Mouse (Mus musculus) testis, adult 10 weeks (tissue): Measurements from ENCODE around the gene Bbs1. TPM values are rescaled to one million over a fixed set of nuclear protein-coding genes. Genes with fewer than 3 reads are reported as not detected.

Source experiments
- polyA plus RNA-seq: library from polyadenylated mRNA; stranded (reverse); fragments of 350-450 nt; fragmentation: Illumina TruSeq; extraction: RNeasy Lipid Tissue Mini Kit (QIAGEN cat#74804); gene quantifications from one replicate; pipeline ENCODE4 v1.2.3, GENCODE M21; 2014; ENCODE audit warnings: low read depth, low replicate concordance

The Bbs1 gene
- polyA plus RNA-seq = 10.4 TPM

GRCm38 (mm10) chr19:4905979-4906794 lies at the start of gene Bbs1:
Gene Bbs1 (minus strand): TSS chr19:4906628.

DNA sequence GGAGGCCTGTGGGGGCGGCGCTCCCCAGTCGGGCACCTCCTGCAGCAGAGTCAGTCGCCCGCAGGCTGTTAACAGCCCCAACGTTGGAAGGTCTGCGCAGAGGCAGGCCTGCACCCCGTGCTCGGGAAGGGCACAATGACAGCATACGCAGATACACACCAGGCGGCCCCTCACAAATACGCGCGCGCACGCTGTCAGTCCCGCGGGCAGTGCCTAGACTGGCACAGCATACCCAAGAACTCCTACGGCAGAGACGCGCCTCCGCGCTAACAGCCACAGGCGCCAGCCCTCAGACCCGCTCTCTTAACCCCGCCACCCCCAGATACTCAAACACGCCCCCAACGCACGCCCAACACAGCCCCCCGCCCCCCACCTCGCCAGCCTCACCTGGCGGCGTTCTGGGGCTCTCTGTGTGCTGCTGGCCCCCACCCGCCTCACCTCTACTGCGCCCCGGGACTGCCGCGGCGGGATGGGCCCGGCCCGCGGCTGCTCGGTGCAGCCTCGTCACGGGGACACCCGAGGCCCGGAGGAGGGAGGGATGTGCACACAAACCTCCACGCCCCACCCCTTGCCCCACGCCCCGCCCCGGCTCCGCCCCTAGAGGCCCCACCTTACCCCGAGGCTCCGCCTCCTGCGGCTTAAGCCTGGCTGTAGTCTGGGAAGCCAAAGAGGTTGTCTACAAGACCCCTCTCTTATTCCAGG lies 36.3 kb upstream of the Bbs1 start, which contains the start of gene Peli3:
Peli3 (minus strand) TSS at position 577 of the 702 bp plus-strand sequence.

DNA sequence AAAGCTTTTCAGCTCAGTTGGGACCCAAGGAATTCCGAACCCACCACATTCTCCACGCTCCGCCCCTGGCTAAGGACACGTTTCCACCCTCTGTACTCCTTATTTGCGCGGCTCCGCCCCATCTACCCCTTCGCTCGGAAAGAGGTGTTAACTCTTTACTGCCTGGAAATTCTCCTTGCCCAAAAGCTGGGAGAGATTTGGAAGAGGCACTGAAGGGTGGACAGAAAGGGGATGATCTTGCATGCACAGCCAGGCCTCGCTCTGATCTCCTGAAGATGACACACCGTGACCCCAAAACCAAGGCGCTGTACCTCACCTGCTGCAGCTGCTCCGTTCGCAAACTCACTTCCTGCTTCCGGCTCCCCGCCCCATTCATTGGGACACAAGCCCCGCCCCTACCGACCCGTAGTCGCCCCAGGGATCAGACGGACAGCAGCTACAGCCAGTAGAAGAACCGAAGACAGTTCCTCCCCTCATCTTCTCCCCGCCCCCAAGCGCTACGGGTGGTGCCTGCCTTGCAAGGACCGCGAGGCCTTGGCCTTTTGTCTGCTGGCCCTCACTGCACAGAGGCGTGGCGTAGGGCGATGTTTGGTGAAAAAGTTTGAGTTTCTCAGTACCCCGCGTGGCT lies 21.6 kb upstream of the Bbs1 start, which contains the start of gene Dpp3:
Dpp3 (minus strand) TSS at position 384 of the 628 bp plus-strand sequence.

GRCm38 (mm10) chr19:4878405-4879323 lies 27.8 kb downstream of the Bbs1 start, which contains the start of gene Zdhhc24:
Gene Zdhhc24 (plus strand): TSS chr19:4878668.

DNA sequence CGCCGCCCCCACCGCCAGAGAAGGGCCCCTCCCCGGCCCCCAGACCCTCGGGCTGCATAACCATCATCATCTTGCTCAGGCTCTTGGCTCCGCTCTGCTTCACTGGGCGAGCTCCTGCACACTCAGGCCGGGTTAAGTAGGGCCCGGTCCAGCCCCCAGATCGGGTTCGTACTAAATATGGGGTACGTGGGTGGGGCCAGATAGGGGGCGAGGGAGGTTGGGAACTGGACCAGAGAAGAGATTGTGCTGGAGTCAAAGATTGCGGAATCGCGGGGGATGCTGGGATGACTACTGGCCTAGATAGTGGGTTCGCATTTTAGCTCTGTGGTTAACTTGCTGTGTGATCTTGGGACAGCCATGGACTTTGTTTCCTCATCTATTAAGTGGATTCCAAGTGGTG lies 28.6 kb downstream of the Bbs1 start, which contains the start of gene Actn3:
Actn3 (minus strand) TSS at position 125 of the 400 bp plus-strand sequence.

DNA sequence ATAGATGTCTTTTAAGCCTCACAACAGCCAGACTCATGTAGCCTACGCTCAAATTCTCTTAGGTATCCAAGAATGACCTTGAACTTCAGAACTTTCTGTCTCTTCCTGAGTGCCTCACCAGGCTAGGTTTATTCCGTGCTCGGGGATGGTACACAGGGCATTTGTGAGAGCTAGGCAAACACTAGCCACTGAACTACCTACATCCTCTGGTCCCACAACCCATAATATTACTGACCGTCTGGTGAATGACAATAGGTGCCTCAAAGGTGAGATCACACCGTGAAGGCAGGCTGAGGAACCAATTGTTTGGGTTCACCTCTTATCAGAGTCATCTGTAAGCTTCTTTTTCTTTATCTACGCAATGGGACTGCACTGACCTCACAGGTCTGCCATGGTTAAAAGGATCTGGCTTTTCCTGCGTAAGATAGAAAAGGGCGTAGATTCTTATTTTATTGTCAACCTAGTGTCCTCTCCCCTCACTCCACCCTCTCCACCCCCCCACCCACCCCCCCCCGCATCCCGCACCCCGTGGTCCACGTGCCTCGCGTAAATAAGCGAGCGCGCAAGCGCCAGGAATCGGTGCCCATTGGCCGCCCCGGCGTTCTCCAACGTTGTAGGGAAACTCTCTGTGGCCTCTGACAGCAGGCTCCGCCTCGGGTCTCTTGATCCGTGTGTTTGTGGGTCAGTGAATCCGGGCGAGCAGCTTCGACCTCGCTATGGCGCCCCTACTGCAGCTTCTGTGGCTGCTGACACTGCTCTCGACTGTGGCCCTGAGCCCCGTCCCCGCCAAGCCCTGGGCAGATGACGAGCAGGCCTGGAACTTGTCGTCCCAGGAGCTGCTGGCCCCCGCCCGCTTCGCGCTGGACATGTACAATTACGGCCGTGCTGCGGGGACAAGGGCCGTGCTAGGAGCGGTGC lies 51.6 kb downstream of the Bbs1 start, which contains the start of gene Ctsf:
Ctsf (plus strand) TSS at position 579 of the 918 bp plus-strand sequence.

GRCm38 (mm10) chr19:4839149-4839548 lies 67.3 kb downstream of the Bbs1 start, which contains the start of the genes Ccs and Ccdc87:
Gene Ccs (minus strand): TSS chr19:4839332.
Gene Ccdc87 (plus strand): TSS chr19:4839366.

Other genes starting within 250 kb of the Bbs1 start
- 1.9 TPM for gene Gm960, start 208.0 kb downstream of the Bbs1 start, polyA plus RNA-seq
- gene Sptbn2, start 195.5 kb downstream of the Bbs1 start, polyA plus RNA-seq = 0.13 TPM
- 73.0 TPM for gene Rbm4b, start 150.1 kb downstream of the Bbs1 start, polyA plus RNA-seq
- gene Rbm4, start 112.7 kb downstream of the Bbs1 start, polyA plus RNA-seq = 11.1 TPM
- gene Gm21992, start 95.0 kb downstream of the Bbs1 start, polyA plus RNA-seq = 4.2 TPM
- gene Rbm14, start 95.0 kb downstream of the Bbs1 start, polyA plus RNA-seq = 7.7 TPM
- gene Ccs, start 67.3 kb downstream of the Bbs1 start, polyA plus RNA-seq = 1.5 TPM
- 31.7 TPM for gene Ccdc87, start 67.3 kb downstream of the Bbs1 start, polyA plus RNA-seq
- gene Ctsf, start 51.5 kb downstream of the Bbs1 start, polyA plus RNA-seq = 10.1 TPM
- gene Actn3, start 28.7 kb downstream of the Bbs1 start, polyA plus RNA-seq = 0.50 TPM
- 6.2 TPM for gene Zdhhc24, start 28.0 kb downstream of the Bbs1 start, polyA plus RNA-seq
- gene Dpp3, start 21.7 kb upstream of the Bbs1 start, polyA plus RNA-seq = 3.0 TPM
- 0.28 TPM for gene Peli3, start 36.5 kb upstream of the Bbs1 start, polyA plus RNA-seq
- 36.5 TPM for gene Mrpl11, start 55.5 kb upstream of the Bbs1 start, polyA plus RNA-seq
- 0.14 TPM for gene Npas4, start 83.7 kb upstream of the Bbs1 start, polyA plus RNA-seq
- not detected for gene Slc29a2, start 117.2 kb upstream of the Bbs1 start, polyA plus RNA-seq
- 1.8 TPM for gene B4gat1, start 132.2 kb upstream of the Bbs1 start, polyA plus RNA-seq
- 1.3 TPM for gene AC124502.3, start 132.3 kb upstream of the Bbs1 start, polyA plus RNA-seq
- gene Brms1, start 134.7 kb upstream of the Bbs1 start, polyA plus RNA-seq = 8.2 TPM
- gene Rin1, start 143.9 kb upstream of the Bbs1 start, polyA plus RNA-seq = 1.6 TPM
- 0.10 TPM for gene Cd248, start 161.4 kb upstream of the Bbs1 start, polyA plus RNA-seq
- 4.4 TPM for gene Tmem151a, start 178.9 kb upstream of the Bbs1 start, polyA plus RNA-seq
- gene Yif1a, start 181.9 kb upstream of the Bbs1 start, polyA plus RNA-seq = 24.1 TPM
- gene Cnih2, start 191.9 kb upstream of the Bbs1 start, polyA plus RNA-seq = 1.4 TPM
- gene Rab1b, start 200.4 kb upstream of the Bbs1 start, polyA plus RNA-seq = 4.9 TPM
- 6.3 TPM for gene Klc2, start 211.9 kb upstream of the Bbs1 start, polyA plus RNA-seq